Mouse (Mus musculus) heart, postnatal 0 days (tissue): ENCODE measurements around the gene Pramel7. TPM values are rescaled to one million over a fixed set of nuclear protein-coding genes. Genes with fewer than 3 reads are reported as not detected.

ENCODE experiments used
- ATAC-seq: fragments of 200-750 bp; cut with Nextera tagmentation; 2 replicates; pipeline ENCODE4 v1.8.0; 2017; ENCODE audit warnings: low read depth, moderate number of reproducible peaks, moderate library complexity; ENCODE audit not compliant: insufficient read depth
- DNase-seq: peaks from one replicate; pipeline ENCODE4 v3.0.0-alpha.2; 2016; ENCODE audit warnings: low spot score
- H3K27ac ChIP-seq: fragments of 300-500 bp; sonication (generic); 2 replicates; pipeline ENCODE4 v1.5.1; 2014; ENCODE audit warnings: low read depth, mild to moderate bottlenecking
- H3K27me3 ChIP-seq: fragments of 300-500 bp; sonication (generic); 2 replicates; pipeline ENCODE4 v1.6.1; 2014; ENCODE audit warnings: low read length, mixed read lengths; ENCODE audit not compliant: control insufficient read depth, insufficient read depth
- H3K36me3 ChIP-seq: fragments of 300-500 bp; sonication (generic); replicated peaks from 2 replicates; pipeline ENCODE4 v1.6.1; 2014; ENCODE audit warnings: low read length, mixed read lengths; ENCODE audit not compliant: control insufficient read depth, insufficient read depth
- H3K4me1 ChIP-seq: fragments of 300-500 bp; sonication (generic); 2 replicates; pipeline ENCODE4 v1.6.1; 2014; ENCODE audit warnings: antibody characterized with exemption; ENCODE audit not compliant: control insufficient read depth, insufficient read depth
- H3K4me2 ChIP-seq: fragments of 300-500 bp; sonication (generic); 2 replicates; pipeline ENCODE4 v1.6.1; 2014; ENCODE audit warnings: low read depth, mild to moderate bottlenecking, low read length, moderate library complexity
- H3K4me3 ChIP-seq: fragments of 300-500 bp; sonication (generic); 2 replicates; pipeline ENCODE4 v1.5.1; 2014; ENCODE audit warnings: low read depth, low read length
- H3K9ac ChIP-seq: fragments of 300-500 bp; sonication (generic); replicated peaks from 2 replicates; pipeline ENCODE4 v1.6.1; 2014; ENCODE audit warnings: low read depth, low read length, mixed read lengths
- H3K9me3 ChIP-seq: fragments of 300-500 bp; sonication (generic); replicated peaks from 2 replicates; pipeline ENCODE4 v1.6.1; 2016; ENCODE audit warnings: low read length; ENCODE audit not compliant: control insufficient read depth
- CTCF ChIP-seq: IDR thresholded peaks from 2 replicates; pipeline ENCODE4 v1.5.1; 2016; ENCODE audit warnings: antibody characterized with exemption, control low read depth, low read depth
- EP300 ChIP-seq: IDR thresholded peaks from 2 replicates; pipeline ENCODE4 v1.6.1; 2016; ENCODE audit warnings: antibody characterized with exemption, low read depth
- WGBS: fragments of 180-500 bp; shearing (Covaris S2); extraction: QIAGEN DNeasy Blood & Tissue Kit; methylation state at CpG from one replicate; pipeline ENCODE4 v1.1.7; 2014; 5-methylcytosine and 5-hydroxymethylcytosine counted together
- polyA plus RNA-seq: library from polyadenylated mRNA; unstranded; fragments of >200 nt; fragmentation: Nextera tagmentation; extraction: Ambion mirVana; gene quantifications from 2 replicates; pipeline ENCODE4 v1.2.1, GENCODE M21; 2015
- total RNA-seq: library from RNA; depleted of rRNA; stranded (reverse); fragments of >200 nt; gene quantifications from 2 replicates; pipeline ENCODE4 v1.2.3, GENCODE M21; 2014; ENCODE audit warnings: low replicate concordance

The Pramel7 gene
- total and polyA plus RNA-seq, 2 experiments from 2014 or later, result not detected

- H3K27ac ChIP-seq, result no peak overlapping the region
- H3K9me3 ChIP-seq, result no peaks in the 10 kb centered on the region
- no peak overlapping the region for H3K9ac ChIP-seq
- no peak overlapping the region for H3K4me2 ChIP-seq
- TF ChIP-seq EP300 (no peak), CTCF (no peak)
- no peak overlapping the region for H3K4me3 ChIP-seq
- no peak for ATAC-seq
- no peaks in the 10 kb centered on the region for H3K36me3 ChIP-seq
- DNase-seq, result no peak
- 83% methylated on average over 3 of the region's 3 CpGs for WGBS
- no peaks in the 10 kb centered on the region for H3K4me1 ChIP-seq
- no peaks in the 10 kb centered on the region for H3K27me3 ChIP-seq
Observed at GRCm38 (mm10) chr2:87516581-87516980, 19.7 kb upstream of the Pramel7 start.

DNA sequence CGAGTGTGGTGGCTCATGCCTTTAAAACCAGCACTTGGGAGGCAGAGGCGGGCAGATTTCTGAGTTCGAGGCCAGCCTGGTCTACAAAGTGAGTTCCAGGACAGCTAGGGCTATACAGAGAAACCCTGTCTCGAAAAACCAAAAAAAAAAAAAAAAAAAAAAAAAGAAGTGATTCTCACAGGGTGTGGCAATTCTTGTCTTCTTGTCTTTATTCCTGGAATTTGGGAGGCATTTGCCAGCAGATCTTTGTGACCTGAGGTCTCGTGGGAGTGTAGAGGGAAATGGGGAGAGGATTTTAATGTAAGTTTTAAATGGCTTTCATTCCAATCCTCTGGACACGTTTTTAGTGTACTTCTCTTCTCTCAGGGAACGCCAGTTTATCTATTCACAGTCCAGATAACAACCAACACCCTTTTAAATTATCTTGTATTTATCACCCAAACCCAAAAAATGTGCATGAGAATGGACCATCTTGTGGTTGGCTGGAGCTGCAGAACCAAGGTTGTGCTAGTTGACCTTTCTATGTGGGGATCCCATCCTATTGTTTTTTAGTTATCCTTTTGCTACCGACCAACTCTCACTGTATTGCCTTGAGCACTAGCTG lies 18.7 kb upstream of the Pramel7 start:
- no peaks in the 10 kb centered on the region for H3K36me3 ChIP-seq
- DNase-seq, result no peak
- WGBS, result 55% methylated on average over 7 of the region's 8 CpGs
- ATAC-seq, result no peak
- no peaks in the 10 kb centered on the region for H3K27me3 ChIP-seq
- no peak overlapping the region for H3K4me3 ChIP-seq
- H3K4me2 ChIP-seq, result no peak overlapping the region
- no peaks in the 10 kb centered on the region for H3K9me3 ChIP-seq
- H3K4me1 ChIP-seq, result no peaks in the 10 kb centered on the region
- no peak overlapping the region for H3K27ac ChIP-seq
- TF ChIP-seq CTCF, result no peak
- TF ChIP-seq EP300, result no peak
- no peak overlapping the region for H3K9ac ChIP-seq

DNA sequence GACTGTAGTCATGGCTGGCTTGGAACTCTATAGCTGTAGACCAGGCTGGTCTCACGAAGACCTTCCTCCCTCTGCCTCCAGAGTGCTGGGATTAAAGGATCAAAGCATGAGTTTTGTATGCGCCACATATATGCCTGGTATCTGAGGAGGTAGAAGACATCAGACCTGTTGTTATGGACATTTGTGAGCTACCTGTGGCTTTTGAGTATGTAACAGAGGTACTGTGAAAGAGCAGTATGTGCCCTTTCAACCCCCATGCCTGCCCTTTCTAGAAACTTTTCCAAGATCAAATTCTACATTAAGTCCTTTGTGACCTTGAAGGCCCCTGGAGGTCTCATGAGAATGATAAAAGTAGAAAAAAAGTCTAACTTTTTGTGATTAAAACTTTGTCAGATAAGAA lies 18.2 kb upstream of the Pramel7 start:
- no peak overlapping the region for H3K27ac ChIP-seq
- no peak overlapping the region for H3K4me3 ChIP-seq
- H3K4me1 ChIP-seq, result no peaks in the 10 kb centered on the region
- DNase-seq (no peak), ATAC-seq (no peak)
- 82% methylated on average over 2 of the region's 2 CpGs for WGBS
- no peaks in the 10 kb centered on the region for H3K9me3 ChIP-seq
- H3K4me2 ChIP-seq, result no peak overlapping the region
- H3K27me3 ChIP-seq, result no peaks in the 10 kb centered on the region
- TF ChIP-seq CTCF, result no peak
- TF ChIP-seq EP300, result no peak
- H3K36me3 ChIP-seq, result no peaks in the 10 kb centered on the region
- no peak overlapping the region for H3K9ac ChIP-seq

- no peaks in the 10 kb centered on the region for H3K36me3 ChIP-seq
- H3K9me3 ChIP-seq, result no peaks in the 10 kb centered on the region
- H3K4me3 ChIP-seq, result no peak within 1 kb of the TSS
- DNase-seq (no peak), ATAC-seq (no peak)
- H3K4me1 ChIP-seq, result no peaks in the 10 kb centered on the region
- TF ChIP-seq EP300 (no peak), CTCF (no peak)
- no peak within 1 kb of the TSS for H3K4me2 ChIP-seq
- no peaks in the 10 kb centered on the region for H3K27me3 ChIP-seq
- H3K27ac ChIP-seq, result no peak within 1 kb of the TSS
- no peak within 1 kb of the TSS for H3K9ac ChIP-seq
- WGBS, result 79% methylated on average over 6 of the region's 6 CpGs
Observed at GRCm38 (mm10) chr2:87506265-87506664, 9.4 kb upstream of the Pramel7 start, which contains the start of gene Pramel6. Gene Pramel6 (plus strand): TSS chr2:87506565.

DNA sequence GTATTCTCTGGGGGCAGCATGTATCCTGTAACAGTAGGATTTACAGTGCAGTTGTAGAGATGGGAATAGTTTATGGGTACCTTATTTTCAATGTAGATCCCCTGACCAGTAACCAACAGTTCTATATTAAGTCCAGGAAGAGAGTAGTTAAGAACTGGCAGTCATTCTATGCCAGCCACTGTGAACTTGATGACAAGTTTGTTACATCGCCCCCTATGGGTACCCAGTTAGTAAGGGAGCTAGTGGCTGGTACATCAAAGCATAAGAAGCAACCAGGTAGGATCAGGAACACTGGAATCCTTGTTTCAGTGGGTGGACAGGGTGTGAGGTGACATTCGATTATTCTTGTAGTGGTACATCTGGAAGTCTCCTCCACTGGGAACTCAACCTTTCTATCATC lies 14.6 kb downstream of the Pramel7 start:
- no peaks in the 10 kb centered on the region for H3K36me3 ChIP-seq
- no peaks in the 10 kb centered on the region for H3K4me1 ChIP-seq
- no peaks in the 10 kb centered on the region for H3K9me3 ChIP-seq
- 76% methylated on average over 2 of the region's 2 CpGs for WGBS
- no peak overlapping the region for H3K27ac ChIP-seq
- no peak overlapping the region for H3K4me2 ChIP-seq
- no peak overlapping the region for H3K4me3 ChIP-seq
- H3K9ac ChIP-seq, result no peak overlapping the region
- DNase-seq (no peak), ATAC-seq (no peak)
- H3K27me3 ChIP-seq, result no peaks in the 10 kb centered on the region
- no peak for TF ChIP-seq CTCF
- TF ChIP-seq EP300, result no peak

DNA sequence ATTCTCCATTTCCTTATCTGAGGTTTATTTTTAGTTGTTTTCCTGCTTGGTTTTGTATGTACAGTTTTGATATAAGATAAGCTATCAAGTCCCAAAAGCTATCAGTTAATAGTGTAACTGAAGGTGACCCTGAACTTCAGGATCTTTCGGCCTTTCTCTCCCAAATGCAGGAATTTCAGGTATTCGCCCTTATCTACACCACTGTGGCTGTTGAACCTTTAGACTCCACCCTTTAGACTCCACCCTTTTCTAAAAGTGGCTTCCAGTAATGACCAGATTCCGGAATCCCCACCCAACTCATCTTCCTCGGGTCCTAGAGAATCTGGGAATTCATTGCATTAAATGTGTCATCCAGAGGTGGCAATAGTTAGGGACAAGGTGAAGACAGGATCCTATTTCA lies 15.7 kb downstream of the Pramel7 start:
- no peaks in the 10 kb centered on the region for H3K4me1 ChIP-seq
- no peak for ATAC-seq
- TF ChIP-seq CTCF (no peak), EP300 (no peak)

More for the DNA sequence above, 15.7 kb downstream of the Pramel7 start:
- H3K9ac ChIP-seq, result no peak overlapping the region
- no peak overlapping the region for H3K4me2 ChIP-seq
- no peaks in the 10 kb centered on the region for H3K36me3 ChIP-seq
- no peak overlapping the region for H3K27ac ChIP-seq
- no peak for DNase-seq
- no peaks in the 10 kb centered on the region for H3K9me3 ChIP-seq
- H3K27me3 ChIP-seq, result no peaks in the 10 kb centered on the region
- no peak overlapping the region for H3K4me3 ChIP-seq
- 51% methylated on average over 4 of the region's 4 CpGs for WGBS
